In the genomic region with DNA sequence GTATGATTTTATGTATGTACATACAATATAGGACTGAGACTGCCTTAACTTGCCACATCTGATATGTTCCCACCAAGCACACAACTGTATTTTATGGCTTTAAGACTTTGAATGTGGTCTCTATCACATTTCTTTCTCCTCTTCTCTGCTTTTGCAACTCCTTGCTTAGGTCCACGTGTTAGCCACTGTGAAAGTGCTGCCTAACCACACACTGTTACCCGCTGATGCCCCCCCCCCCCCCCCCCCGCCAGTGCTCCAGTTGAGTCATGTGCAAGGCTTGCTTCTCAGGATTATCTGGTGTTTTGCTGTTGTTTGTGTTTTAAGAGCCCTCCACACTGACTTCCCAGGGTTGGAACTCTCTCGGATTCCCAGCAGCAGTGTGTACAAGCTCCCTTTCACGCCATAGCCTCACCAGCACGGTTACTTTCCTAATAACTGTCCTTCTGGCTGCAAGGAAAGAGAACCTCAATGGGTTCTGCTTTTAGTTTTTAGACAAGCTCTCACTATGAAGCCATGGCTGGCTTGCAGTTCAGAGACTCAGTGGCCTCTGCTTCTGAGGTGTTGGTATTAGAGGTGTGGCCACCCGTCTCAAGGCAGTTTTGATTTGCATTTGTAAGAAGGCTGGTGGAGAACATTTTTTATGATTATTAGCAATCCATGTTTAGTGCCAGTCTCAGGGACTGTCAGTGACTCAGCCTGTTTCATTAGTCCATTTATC, we compare ENCODE assay signal across 12 mouse cellular contexts.
"Had no signal": no experiment of that assay in that cellular context is flagged by ENCODE, and none has a peak within 500 bp of the region (broad histone marks: within the 10 kb centered on the region; RNA-seq: fewer than 3 reads in every experiment).

No protein-coding gene starts in this region.

- H3K27ac ChIP-seq: kidney, embryonic 15.5 days; limb, embryonic 13.5 days; liver, embryonic 14.5 days; midbrain, embryonic 13.5 days; neural tube, embryonic 15.5 days had no signal

- ATAC-seq: midbrain, embryonic 13.5 days had no signal

- DNase-seq: kidney, postnatal 14 days; left cerebral cortex, postnatal 4 days; right cerebral cortex, adult 18-20 months; spleen, adult 18-20 months; thymus, adult 18-20 months; thymus, postnatal 14 days had no signal

- H3K9ac ChIP-seq: kidney, embryonic 15.5 days; limb, embryonic 13.5 days; liver, embryonic 14.5 days; midbrain, embryonic 13.5 days; neural tube, embryonic 15.5 days had no signal

- H3K4me1 ChIP-seq: kidney, embryonic 15.5 days; limb, embryonic 13.5 days; midbrain, embryonic 13.5 days; neural tube, embryonic 15.5 days had no signal

- H3K36me3 ChIP-seq: neural tube, embryonic 15.5 days had no signal

- H3K4me3 ChIP-seq: kidney, embryonic 15.5 days; limb, embryonic 13.5 days; midbrain, embryonic 13.5 days; myocyte; neural tube, embryonic 15.5 days had no signal

- H3K9me3 ChIP-seq: kidney, embryonic 15.5 days; limb, embryonic 13.5 days; midbrain, embryonic 13.5 days; neural tube, embryonic 15.5 days had no signal
